Mouse (Mus musculus) embryo, embryonic 9.5 days (tissue): ENCODE measurements around the gene Ap1g2.

Experiments
- DNase-seq: peaks from one replicate; pipeline ENCODE4 v3.0.0-alpha.2; 2017; ENCODE audit errors: extremely low spot score

Gene Ap1g2

DNA sequence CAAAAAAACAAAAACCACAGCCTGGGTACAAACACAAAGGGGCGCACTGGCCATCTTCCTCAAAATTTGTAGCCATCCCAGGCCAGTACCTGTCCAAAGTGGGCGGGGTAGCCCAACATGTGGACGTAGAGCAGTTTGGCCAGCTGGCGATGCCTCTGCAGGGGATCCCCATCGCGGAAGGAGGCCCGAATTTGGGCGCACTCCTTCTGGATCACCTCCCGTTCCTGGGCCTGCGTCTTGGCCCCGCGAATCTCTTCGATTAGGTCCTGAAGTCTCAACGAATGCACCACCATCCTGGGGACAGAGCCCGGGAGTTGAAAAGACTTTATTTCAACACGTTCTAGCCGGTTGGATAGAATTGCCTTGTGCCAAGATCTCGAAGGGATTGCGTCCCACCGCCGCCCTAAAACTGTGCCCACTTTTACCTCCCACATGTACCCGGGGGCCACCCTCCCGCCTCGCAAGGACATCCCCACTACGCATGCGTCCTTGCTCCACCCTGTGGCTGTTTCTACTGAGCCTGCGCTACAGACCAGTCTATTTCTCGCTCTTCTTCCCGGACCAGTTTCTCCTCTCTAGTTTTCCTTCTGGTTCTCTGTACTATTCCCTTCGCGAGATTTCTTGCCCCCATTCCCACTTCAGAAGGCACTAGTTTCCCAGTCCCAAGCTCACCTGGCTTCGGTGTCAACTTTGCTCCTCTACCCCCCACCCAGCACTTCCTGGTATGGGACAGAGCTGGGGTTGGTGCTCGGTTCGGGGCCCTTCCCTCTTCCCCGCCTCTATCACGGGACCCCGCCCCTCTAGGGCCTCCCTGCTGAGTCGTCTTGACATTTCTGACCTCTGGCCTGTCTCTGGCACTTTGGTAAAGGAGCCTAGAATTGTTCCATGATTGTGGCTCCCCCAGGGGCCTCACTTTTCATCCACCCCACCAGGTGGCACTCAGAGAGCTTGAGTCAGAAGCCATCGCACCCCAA lies at the start of gene Ap1g2:
TSS of gene Ap1g2 (minus strand) at position 758 of the 974 bp plus-strand sequence.
- DNase-seq = peak; percentile 85

DNA sequence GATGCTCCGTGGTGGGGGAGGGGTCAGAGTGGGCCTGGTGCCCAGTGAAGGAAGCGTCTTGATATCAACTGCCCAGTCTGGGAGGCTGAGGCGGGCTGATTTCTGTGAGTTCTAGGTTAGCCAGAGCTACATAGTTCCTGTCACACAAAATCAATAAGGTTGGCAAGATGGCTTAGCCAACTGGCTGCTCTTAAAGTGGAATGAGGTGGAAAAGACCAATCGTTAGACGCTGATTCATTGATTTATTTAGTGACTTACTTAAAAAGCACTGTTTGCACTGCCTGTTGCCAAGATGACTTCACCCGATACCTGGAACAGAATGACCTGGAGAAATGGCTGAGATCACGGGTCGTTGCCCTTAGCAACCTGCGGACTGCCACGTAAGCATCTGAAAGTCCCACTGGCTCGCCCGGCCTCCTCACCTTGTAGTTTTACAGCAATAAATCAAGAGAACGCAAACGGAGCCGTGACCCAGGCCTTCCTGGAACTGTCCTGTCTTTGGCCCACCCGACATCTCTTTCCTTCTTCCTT lies 46.6 kb upstream of the Ap1g2 start:
- DNase-seq = no peak

DNA sequence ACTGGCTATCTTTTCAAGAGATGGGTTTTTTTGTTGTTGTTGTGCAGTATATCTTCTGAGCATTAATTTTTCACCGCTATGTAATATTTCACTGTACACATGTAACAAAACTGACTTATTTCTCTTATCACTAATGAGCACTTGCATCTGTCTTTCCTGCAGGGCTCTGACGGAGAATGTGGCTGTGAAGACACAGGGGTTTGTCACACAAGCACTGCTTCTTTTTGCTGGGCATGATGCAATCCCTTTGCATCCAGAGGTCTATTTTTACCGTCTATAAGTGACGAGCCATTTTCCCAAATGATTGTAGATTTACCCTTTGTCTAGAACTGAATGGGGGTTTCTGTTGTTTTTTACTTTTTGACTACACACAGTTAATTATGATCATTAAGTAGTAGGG lies 45.8 kb upstream of the Ap1g2 start:
- no peak for DNase-seq

DNA sequence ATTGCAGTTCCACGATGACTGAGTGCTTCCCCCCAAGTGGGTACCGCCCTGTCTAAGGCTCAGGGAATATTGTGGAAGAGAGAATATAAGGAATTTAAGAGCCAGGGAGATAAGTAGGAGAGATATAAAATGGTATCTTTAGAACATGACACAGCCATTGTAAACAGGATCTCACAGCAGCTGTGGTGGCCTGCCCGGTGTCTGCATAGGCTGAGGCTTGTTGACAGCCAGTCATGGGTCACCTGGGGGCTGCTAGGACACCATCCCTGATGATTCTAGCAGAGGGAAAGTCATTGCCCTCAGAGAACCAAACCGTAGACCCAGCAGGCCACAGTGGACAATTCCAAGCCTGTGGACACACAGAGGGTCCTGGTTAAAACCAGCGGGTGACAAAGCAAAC lies 44.6 kb upstream of the Ap1g2 start:
- no peak for DNase-seq

DNA sequence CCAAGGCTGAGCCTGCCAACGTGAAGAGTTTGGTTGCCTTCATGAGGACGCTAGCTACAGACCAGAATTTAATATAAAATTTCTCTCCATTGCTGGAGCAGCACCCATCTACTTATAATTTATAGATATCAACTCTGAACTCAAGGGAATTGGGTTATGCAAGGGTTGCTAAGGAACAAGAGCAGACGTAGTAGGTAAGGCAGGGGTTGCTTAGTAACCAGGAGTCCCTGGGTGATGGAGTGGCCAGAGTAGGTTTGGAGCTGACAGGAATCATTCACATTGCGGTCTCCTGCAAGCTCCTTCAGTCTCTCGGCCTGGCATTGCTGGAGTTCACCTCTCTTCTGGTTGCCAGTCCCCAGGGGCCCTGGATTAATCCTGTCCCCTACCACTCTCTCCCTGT lies 42.6 kb upstream of the Ap1g2 start:
- no peak for DNase-seq

DNA sequence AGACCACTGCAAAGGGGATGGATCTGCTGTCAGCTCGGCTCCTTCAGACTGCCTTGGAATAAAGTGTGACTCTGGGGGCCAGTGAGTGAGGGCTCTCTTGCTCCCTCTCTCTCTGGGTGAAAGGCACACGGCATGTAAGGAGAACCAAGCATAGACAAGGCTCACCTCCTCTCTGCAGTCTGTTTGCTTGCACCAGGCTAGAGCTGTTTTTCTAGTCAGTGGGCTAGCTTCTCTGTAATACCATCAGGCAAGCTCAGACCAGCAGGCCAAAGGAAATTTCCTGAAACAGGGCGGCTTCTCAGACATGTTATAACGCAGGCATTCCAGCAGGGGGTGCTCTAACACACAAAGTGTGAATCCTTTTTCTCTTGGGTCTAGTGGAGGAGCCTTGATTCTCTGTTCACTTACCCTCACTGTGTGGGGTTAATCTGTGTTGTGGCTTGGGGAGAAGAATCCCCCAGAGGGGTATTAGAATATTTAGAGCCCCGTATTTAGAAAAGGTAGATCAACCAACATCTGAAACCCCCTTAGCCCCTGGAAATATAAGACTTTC lies 42.0 kb upstream of the Ap1g2 start:
- peak; percentile 65 for DNase-seq

DNA sequence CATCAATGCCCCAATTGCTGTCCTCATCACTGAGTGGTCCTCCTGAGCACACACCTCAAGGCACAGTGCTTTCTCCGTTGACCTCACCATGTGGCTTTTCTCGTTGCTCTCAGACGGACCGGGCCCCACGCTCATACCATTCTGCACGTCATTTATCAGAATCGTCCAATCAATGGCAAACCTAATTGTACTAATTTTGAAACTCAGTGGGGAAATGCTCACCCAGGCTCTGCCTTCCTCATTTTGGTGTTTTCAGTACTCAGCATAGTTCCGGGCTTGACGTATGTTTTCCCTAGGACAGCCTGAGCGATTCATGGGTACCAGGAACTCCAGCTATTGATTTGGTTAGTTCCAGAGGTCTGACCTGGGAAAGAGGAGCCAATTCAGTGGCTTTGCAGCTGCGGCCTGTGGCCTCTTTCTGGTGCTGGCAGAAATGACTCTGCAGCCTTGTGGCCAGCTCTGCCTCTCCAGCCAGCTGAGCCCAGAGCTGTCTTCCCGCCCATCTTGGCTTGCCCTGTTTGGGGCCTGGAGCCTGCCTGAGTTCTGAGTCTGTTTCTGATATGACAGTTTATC lies 40.5 kb upstream of the Ap1g2 start:
- no peak for DNase-seq

DNA sequence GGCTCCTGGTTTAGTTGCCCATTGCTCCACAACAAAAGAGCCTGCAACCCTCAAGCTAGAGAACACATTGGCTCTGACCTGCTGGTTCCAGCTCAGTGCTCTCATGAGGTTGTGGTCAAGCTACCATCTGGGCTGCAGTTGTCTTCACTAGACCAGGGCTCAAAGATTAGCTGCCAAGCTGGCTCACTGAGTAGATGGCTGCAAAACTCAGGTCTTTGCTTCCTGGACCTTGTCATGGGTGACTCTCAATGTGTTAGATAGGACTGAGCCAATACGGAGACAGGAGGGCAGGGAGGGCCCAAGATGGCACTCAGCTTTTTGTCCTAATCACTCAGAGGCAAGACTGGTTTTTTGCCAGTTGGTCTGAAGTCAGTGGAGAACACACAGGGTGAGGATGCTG lies 39.9 kb upstream of the Ap1g2 start:
- DNase-seq = no peak

DNA sequence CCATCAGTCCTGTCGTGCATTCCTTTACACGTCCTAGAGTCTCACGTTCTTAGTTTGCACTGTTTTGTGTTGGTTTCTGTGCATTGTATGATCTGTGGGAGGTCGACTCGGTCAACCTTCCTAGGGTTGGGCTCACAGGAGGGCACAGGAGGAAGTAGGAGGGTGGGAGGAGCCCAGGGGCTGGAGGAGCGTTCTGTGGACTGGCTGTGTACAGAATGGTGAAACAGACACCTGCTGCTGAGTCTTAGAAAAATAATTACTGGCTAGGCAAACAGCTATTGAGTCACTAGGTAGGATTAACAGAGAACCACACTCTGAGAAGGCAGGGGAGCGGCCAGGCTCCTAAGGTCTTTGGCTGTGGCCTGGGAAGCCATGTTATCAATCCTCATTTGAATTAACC lies 32.9 kb upstream of the Ap1g2 start:
- no peak for DNase-seq

DNA sequence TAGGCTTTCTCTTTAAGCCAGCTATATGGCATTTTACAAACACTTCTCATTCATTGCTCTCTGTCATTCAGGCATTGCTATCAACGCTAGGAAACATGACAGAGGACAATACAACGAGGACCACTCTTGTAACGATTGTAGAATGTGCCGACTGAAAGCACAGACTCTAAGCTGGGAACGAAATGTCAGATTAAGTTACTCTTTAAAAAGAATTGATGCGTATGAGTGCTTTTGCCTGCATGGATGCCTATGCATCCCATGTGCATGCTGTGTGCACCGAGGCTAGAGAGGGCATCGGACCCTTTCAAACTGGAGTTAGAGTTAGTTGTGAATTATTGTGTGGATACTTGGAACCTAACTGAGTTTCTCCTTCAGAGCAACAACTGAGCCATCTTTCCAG lies 29.3 kb upstream of the Ap1g2 start:
- DNase-seq = no peak

DNA sequence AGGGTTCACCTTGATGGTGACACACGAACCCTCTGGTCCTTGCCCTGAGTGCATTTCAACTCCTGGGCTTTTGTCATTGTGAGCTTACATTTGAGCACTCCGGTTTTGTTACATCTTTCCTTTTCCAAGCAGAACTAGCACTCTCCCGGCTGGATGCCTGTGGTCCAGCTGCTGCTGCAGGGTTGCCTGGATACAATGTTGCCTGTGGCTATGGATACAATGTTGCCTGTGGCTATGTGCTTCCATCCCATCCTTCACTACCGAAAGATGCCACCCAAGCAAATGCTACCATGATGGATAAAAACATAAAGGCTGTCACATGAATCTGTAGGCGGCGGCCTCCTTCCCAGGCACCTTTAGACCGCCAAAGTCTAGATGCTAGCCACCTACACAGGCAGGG lies 20.1 kb upstream of the Ap1g2 start:
- DNase-seq = no peak

DNA sequence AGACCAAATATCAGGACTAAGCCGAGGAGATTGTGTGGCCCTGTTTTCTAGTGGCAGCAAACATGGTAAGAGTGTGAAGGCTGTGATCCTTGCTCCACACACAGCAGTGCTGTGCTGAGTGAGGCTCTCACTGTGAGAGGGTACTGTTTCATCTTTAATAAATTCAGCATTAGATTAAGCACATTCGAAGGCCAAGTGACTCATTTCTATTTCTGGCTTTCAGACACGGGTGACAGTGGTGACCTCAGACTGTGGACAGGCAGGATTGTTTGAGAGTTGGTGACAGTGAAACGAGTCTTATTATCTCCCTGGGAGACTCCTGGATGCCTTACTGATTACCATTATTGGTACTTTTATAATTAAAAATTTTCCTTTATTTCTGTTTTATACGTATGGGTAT lies 19.3 kb upstream of the Ap1g2 start:
- DNase-seq = no peak

DNA sequence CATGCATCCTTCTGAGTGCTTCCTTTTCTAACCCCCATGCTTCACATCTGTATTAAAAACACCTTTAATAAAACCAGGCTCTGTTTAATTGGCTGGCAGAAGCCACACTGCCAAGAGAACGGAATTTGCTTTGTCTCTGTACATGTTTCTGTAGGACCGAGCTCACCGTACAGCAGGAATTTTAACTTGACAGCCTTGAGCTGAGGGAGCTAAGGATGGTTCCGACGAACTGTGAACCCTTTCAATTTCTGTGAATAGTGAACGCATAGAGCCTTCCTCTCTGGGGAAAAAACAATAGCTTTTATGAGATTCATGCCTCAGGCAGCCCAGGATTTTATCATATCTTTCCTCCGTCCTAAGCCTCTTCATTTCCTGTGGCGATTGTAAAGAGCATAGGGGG lies 16.0 kb upstream of the Ap1g2 start:
- no peak for DNase-seq

DNA sequence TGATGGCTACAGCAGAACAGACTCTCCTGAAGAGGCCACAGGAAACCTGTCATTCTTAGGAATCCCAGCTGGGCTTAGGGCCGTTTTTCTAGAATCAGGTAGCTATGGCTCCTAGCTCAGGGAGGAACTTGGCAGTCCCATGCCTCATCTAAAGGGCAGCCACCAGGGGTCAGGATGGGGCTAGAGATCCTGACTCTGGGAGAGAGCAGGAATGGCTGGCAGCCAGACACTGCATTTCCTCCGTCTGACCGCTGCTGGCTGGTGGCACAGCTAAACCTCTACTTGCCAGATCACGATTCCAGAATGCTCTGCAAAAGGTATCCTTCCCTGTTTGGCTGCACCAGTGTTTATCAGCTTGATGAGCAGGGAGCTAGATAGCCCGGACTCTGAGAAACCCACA lies 15.6 kb upstream of the Ap1g2 start:
- DNase-seq = peak; percentile 79

DNA sequence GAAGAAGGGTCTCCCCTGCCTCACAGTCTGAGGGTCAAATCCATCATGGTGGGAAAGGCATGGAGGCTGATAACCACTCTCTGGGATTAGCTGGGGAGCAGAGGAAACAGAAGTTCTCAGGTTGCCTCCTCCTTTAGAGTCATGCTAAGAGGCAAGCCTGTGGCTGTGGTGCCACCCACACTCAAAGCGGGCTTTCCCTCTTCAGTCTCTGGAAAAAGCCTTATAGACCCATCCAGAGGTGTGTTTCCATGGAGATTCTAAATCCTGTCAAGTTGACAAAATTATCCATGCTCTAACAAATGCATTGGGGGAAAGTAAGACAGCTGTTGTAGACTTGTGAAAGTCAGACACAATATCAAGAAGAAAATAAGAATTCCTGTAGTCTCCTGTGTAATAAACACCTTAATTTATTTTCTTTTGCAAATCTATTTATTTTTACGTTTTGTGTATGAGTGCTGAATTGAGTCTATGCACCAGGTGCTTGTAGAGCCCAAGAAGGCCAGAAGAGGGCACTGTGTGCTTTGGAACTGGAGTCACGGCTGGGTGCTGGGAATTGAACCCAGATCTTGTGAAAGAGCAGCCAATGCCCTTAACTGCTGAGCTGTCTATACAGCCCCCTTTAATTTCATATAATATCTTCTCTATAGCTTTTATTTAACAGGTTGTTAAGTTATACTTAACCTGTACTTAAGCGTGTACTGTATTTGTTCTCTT lies 13.2 kb upstream of the Ap1g2 start:
- DNase-seq = no peak

DNA sequence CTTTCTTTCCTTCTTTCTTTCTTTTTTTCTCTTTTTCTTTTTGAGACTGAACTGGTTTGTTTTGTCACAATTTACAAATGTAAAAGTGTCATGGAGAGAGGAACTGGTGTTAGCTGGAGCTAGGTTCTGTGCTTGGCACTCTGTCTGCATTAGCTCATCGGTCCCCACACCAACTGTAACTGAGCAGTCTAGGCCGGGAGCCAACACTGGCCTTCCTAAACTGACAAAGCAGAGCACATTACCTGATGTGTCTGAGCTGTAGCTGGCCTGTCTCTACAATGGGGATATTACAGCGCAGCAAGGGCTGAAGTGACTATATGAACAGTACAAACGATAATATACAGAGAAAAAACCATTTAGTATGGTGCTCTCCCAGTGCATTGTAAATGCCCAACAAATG lies 12.5 kb upstream of the Ap1g2 start:
- no peak for DNase-seq

DNA sequence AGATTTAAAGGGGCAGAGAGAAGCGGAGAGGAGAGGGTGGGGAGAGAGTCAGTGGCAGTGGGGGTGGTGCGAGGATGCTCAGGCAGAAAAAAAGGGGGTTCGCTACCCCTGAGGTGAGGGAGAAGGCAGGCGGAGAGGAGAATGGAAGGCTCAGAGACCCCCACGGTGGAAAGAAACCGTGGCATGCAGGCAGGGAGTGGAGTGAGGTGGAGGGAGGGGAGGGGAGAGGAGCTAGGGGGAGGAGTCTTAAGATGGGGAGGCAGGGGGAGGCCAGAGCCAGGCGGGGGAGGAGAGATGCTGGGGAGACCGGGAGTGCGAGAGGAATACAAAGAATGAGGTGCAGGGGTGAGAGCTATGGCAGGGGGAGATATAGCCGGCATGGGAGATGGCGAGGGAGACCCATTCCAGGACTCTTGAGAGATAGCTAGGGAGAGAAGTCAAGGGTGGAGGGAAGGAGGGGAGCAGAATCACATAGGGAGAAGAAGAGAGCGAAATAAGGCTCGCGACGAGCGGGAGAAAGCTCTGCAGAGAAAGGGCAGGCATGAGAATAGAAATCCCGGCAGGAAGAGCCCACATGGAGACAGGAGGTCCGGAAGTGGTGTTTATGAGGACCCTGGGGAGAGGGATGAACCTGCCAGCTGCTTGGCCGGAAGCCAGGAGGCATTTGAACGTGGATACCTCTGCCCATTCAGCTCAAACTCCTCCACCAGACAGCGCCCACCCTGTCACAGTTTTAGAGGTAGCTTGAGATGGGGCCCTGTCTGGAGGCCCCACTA lies 10.2 kb upstream of the Ap1g2 start, which contains the start of gene Jph4:
TSS of gene Jph4 (minus strand) at position 511 of the 776 bp plus-strand sequence.
- no peak for DNase-seq

DNA sequence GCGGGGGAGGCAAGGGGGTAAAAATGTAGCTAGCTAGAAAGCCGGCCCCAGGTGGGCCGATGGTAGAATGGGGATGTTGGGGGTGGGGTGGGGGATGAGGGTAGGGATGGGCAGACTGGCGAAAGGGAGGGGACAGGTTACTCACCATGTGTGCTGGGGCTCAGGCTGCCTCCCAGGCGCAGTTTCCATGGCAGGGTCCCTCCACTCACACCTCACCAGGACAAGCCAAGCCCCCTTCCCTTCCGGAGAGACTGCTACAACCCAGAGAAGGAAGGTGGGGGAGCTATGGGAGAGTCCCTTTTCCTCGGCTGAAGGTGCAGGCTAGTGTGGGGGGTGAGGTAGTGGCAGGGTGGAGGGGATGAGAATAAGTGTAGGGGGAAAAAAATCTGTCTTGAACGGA lies 9.5 kb upstream of the Ap1g2 start:
- DNase-seq = no peak

DNA sequence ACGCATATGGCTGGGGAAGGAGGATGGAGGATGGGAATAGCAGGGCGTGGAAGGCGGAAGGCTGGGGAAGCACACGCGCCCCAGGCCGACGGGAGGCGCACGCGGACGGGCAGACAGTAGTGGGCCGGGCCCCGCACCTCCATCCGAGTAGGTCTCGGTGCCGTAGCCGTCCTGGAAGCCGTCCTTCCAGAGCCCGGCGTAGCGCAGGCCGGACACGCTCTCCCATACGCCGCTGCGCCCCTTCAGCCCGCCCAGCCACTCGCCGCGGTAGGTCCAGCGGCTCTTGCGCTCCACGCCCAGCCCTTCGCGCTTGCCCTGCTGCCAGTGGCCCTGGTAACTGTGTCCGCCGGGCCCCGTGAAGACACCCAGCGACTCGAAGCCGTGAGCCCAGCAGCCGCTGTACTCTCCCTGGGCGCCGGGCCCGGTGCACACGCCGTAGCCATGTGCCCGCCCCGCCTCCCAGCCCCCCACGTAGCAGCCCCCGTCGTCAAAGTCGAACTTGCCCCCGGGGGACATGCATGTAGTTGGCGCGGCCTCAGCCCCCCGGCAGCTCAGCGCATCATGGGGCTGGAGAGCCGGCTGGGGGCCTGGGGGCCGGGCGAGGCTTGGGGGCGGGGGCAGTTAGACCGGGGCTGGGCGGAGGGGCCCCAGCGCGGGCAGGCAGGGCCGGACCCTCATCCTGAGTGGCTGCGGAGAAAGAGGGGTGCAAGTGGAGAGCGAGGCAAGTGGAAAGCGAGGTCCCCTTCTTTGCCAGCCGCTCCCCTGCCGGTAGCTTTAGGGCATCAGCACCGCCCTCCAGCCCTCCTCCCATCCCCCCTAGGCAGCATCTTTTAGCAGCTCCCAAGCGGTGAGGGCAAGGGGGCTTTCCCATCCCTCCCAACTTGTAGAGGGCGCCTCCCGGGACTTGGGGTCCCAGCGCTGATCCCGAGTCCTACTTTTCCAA lies 8.6 kb upstream of the Ap1g2 start:
- peak; percentile 58 for DNase-seq

DNA sequence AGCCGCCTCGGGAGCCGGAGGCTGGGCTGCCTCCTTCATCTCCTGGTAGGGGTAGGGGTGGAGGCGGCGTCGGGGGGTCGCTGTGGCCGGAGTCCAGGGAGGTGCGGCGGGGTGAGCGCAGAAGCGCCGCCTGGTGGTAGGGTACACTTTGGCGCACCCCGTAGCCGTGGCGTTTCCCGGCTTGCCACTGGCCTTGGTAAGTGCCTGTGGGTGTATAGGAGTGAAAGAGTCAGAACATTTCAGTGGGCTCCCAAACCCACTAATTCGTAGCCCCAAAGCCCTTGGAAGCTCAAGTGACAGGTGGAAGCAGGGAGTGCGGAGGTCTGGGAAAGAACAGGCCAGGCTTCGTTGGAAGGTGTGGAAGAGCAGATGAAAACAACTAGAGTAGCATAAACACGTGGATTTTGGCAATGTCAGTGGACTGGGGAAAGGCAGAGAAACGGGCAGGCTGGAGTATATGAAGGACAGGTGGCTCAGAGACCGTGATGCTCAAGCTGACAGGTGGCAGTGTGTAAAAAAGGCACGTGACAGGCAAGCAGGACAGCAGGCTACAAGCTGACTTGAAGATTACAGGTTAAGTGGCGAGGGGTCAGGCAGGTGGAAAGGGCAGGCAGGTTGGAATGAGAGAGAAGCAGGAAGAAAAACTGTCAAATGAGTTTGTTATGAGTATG lies 7.7 kb upstream of the Ap1g2 start:
- no peak for DNase-seq
